Comparison of ENCODE assay signal across 29 mouse cellular contexts in genomic region chr2:34792543-34792942, GRCm38 (mm10). TPM values are rescaled to one million over a fixed set of nuclear protein-coding genes. Genes with fewer than 3 reads are reported as not detected.
"Had no signal": no experiment of that assay in that cellular context is flagged by ENCODE, and none has a peak within 500 bp of the region (broad histone marks: within the 10 kb centered on the region; RNA-seq: fewer than 3 reads in every experiment).

No protein-coding gene starts in this region.

RNA-seq across cellular contexts. Expression of gene Gm34653, which starts 40.3 kb away (rescaled TPM):
- total RNA-seq: gastrocnemius, postnatal 10 days; granulocyte monocyte progenitor cell, adult 5-6 weeks; heart, adult 18-20 months; heart, postnatal 14 days; heart, postnatal 36 days; hematopoietic stem cell, adult 5-6 weeks; layer of hippocampus, adult 18-20 months; layer of hippocampus, postnatal 10 days; layer of hippocampus, postnatal 25 days; left cerebral cortex, adult 8-10 months; left cerebral cortex, postnatal 25 days; left cerebral cortex, postnatal 4 days had no signal
- polyA plus RNA-seq: frontal cortex, adult 2 months; heart, embryonic 11.5 days; heart, embryonic 13.5 days; heart, embryonic 15.5 days; heart, postnatal 0 days; hindbrain, embryonic 11.5 days; hindbrain, embryonic 13.5 days; hindbrain, embryonic 15.5 days; inflammation-experienced regulatory T-cells, adult 6 months; intestine, embryonic 15.5 days; kidney, adult 2 months; kidney, postnatal 0 days; large intestine, adult 2 months; limb, embryonic 11.5 days; limb, embryonic 15.5 days; liver, adult 2 months; liver, embryonic 15.5 days had no signal
